Mouse (Mus musculus) neural tube, embryonic 13.5 days (tissue): ENCODE data around the gene Slc47a1. TPM values are rescaled to one million over a fixed set of nuclear protein-coding genes. Genes with fewer than 3 reads are reported as not detected.
"Not testable (repeated sequence)": the region's sequence is repeated elsewhere in the genome, so short reads cannot be mapped to it uniquely, and the experiment has no call there.

Experiments
- ATAC-seq: fragments of 200-750 bp; cut with Nextera tagmentation; 2 replicates; pipeline ENCODE4 v1.8.0; 2017; ENCODE audit warnings: low read depth, mild to moderate bottlenecking, moderate TSS enrichment, moderate library complexity
- H3K27ac ChIP-seq: fragments of 300-500 bp; sonication (generic); replicated peaks from 2 replicates; pipeline ENCODE4 v1.5.1; 2015; ENCODE audit warnings: moderate library complexity, mild to moderate bottlenecking, inconsistent platforms
- H3K27me3 ChIP-seq: fragments of 300-500 bp; sonication (generic); 2 replicates; pipeline ENCODE4 v1.6.1; 2015; ENCODE audit warnings: mild to moderate bottlenecking, inconsistent platforms
- H3K36me3 ChIP-seq: fragments of 300-500 bp; sonication (generic); 2 replicates; pipeline ENCODE4 v1.6.1; 2015; ENCODE audit warnings: mild to moderate bottlenecking, inconsistent platforms
- H3K4me1 ChIP-seq: fragments of 300-500 bp; sonication (generic); replicated peaks from 2 replicates; pipeline ENCODE4 v1.6.1; 2015; ENCODE audit warnings: inconsistent platforms
- H3K4me2 ChIP-seq: fragments of 300-500 bp; sonication (generic); 2 replicates; pipeline ENCODE4 v1.6.1; 2015; ENCODE audit warnings: inconsistent platforms, mild to moderate bottlenecking, moderate library complexity
- H3K4me3 ChIP-seq: fragments of 300-500 bp; sonication (generic); 2 replicates; pipeline ENCODE4 v1.5.1; 2015; ENCODE audit warnings: mild to moderate bottlenecking, inconsistent platforms
- H3K9ac ChIP-seq: fragments of 300-500 bp; sonication (generic); 2 replicates; pipeline ENCODE4 v1.6.1; 2015; ENCODE audit warnings: moderate library complexity, mild to moderate bottlenecking, inconsistent platforms
- H3K9me3 ChIP-seq: fragments of 300-500 bp; sonication (generic); 2 replicates; pipeline ENCODE4 v1.6.1; 2016; ENCODE audit warnings: inconsistent platforms
- WGBS: fragments of 180-500 bp; shearing (Covaris S2); methylation state at CpG from one replicate; pipeline ENCODE4 v1.1.7; 2015; 5-methylcytosine and 5-hydroxymethylcytosine counted together
- polyA plus RNA-seq: library from polyadenylated mRNA; unstranded; fragments of >200 nt; fragmentation: Nextera tagmentation; extraction: Ambion mirVana; gene quantifications from 2 replicates; pipeline ENCODE4 v1.2.1, GENCODE M21; 2015

Slc47a1 gene
- 0.22 TPM in 1 of 2 replicates, not detected in the other for polyA plus RNA-seq

DNA sequence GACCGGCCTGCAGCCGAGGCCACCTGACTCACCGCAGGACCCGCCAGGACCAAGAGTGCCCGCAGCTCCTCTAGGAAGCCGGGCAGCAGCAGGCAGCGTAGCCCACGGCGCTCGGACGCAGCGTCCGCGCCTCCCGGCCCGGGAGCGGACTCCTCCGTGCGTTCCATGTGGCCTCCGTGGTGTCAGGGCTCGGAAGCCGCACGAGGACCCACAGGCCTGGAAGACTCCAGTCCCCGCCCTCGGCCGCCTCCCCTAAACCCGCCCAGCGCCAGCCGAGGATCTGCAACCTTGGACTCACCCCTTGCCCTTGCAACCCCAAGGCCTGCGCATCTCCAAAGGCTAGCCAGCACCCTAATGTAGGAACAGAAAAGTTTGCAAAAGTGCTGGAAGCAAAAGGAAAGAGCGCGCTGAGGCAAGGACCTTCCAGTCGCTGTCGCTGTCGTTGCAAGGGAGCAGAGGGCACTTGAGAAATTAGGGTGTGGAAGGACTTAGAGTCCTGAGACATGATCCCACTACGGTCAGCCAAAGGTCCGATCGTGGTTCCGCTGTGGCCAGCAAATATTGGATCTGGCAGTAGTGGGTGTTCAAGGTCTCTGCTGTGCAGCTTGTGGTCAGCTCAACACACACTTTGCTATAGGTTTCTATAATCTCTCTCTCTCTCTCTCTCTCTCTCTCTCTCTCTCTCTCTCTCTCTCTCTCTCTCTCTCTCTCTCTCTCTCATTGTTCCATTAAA, at the start of gene Slc47a1:
Gene Slc47a1, minus strand, starts transcription at position 465 of the 733 bp plus-strand sequence.
- Histone ChIP-seq H3K36me3 (no peaks in the 10 kb centered on the region), H3K27ac (no peak within 1 kb of the TSS), H3K27me3 (peaks cover 44% of the 10 kb centered on the region), H3K4me2 (peak within 1 kb of the TSS; percentile 50), H3K9me3 (no peaks in the 10 kb centered on the region), H3K4me3 (peak within 1 kb of the TSS; percentile 10; the same call in 1 of the 2 replicates), H3K4me1 (peaks cover 7% of the 10 kb centered on the region), H3K9ac (no peak within 1 kb of the TSS)
- 16% methylated on average over 39 of the region's 39 CpGs for WGBS
- ATAC-seq = no peak

DNA sequence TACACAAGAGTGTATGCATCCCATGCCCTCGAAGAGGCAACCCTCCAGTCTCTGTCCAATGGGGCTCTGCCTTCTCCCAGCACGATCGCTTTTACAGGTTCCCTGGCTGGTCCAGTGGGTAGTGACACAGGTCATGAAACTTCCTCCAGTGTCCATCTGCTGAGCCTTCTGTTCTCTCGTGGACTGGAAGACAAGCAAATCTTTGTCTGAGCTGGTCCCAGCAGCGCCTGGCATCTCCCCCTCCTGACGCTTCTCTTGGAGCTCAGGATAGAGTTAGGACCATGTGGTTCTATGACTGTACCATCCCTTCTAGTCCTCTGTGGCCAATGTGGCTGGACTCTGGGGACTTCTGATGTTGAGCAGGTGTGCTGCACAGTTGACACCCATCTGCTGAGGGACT, 41.1 kb upstream of the Slc47a1 start:
- H3K9me3 ChIP-seq = no peaks in the 10 kb centered on the region
- no peaks in the 10 kb centered on the region for H3K4me1 ChIP-seq
- no peak overlapping the region for H3K9ac ChIP-seq
- no peak overlapping the region for H3K4me3 ChIP-seq
- no peaks in the 10 kb centered on the region for H3K36me3 ChIP-seq
- H3K27me3 ChIP-seq = no peaks in the 10 kb centered on the region
- H3K4me2 ChIP-seq = no peak overlapping the region
- 81% methylated on average over 6 of the region's 6 CpGs for WGBS
- no peak overlapping the region for H3K27ac ChIP-seq
- ATAC-seq = no peak

DNA sequence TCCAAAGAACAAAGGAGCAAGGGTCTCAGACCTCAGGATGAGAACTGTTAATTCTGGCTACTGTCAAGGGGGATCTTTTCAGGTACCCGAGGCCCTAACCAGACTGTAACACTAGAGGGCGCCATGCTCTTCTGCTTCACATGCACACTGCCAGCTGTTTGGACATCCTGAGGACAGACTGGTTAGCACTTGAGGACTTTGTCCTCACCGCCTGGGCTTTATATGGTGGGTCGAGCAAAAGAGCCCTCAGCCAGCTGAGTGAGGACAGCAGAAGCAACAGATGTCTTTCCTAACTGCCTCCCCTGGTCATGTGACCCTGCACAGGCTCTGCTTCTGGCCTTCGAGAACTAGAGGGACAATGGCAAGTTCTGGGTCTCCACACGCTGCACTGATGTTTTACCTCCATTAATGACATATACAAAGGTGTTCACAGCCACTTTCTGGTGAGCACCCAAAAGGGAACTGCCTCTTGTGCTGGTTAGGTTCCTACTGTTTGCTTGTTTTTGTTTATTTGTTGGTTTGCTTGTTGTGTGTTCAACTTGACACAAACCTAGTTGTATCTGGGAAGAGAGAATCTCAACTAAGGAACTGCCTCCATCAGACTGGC, 39.9 kb upstream of the Slc47a1 start:
- Histone ChIP-seq H3K9me3 (no peaks in the 10 kb centered on the region), H3K27me3 (no peaks in the 10 kb centered on the region), H3K4me3 (no peak overlapping the region), H3K4me2 (no peak overlapping the region), H3K36me3 (no peaks in the 10 kb centered on the region), H3K9ac (no peak overlapping the region), H3K27ac (no peak overlapping the region), H3K4me1 (no peaks in the 10 kb centered on the region)
- peak; percentile 81 for ATAC-seq
- WGBS = 24% methylated on average over 6 of the region's 6 CpGs

DNA sequence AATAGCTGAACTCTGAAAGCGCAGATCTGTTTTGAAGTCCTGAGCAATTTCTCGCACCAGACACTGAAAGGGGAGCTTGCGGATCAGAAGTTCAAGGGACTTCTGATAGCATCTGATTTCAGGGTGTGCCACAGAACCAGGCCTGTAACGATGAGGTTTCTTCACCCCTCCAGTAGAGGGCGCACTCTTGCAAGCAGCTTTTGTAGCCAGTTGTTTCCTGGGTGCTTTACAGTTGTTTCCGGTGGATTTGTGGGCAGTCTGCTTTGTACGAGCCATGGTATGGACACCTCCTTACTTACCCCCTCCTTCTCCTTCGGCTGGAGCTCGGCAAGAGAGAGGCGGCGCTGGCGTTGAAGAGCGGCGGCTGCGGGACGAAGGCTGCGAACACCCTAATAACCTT, 38.4 kb upstream of the Slc47a1 start:
- H3K27me3 ChIP-seq, H3K9me3 ChIP-seq, H3K27ac ChIP-seq, H3K9ac ChIP-seq, H3K4me2 ChIP-seq, H3K4me3 ChIP-seq, H3K36me3 ChIP-seq, ATAC-seq, H3K4me1 ChIP-seq: not testable (repeated sequence)
- WGBS = 88% methylated on average over 17 of the region's 17 CpGs

DNA sequence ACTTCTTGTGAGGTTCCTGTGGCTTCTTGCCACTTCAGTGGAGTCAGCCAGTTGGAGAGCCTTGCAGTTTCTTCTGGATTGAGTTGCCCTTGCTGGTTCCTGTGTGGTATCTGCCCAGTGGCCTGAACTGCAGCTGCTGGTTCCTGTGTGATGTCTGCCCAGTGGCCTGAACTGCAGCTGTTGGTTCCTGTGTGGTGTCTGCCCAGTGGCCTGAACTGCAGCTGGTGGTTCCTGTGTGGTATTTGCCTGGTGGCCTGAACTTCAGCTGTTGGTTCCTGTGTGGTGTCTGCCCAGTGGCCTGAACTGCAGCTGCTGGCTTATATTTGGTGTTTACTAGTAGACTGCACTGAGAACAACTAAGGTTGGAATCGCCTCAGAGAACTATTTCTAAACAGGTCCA, 37.3 kb upstream of the Slc47a1 start:
- Histone ChIP-seq H3K27me3 (no peaks in the 10 kb centered on the region), H3K4me1 (no peaks in the 10 kb centered on the region; the same call in 1 of the 2 replicates), H3K36me3 (no peaks in the 10 kb centered on the region), H3K9me3 (no peaks in the 10 kb centered on the region), H3K9ac (no peak overlapping the region), H3K27ac (no peak overlapping the region), H3K4me2 (no peak overlapping the region), H3K4me3 (no peak overlapping the region)
- WGBS = 89% methylated on average over 1 of the region's 1 CpGs
- ATAC-seq = no peak

DNA sequence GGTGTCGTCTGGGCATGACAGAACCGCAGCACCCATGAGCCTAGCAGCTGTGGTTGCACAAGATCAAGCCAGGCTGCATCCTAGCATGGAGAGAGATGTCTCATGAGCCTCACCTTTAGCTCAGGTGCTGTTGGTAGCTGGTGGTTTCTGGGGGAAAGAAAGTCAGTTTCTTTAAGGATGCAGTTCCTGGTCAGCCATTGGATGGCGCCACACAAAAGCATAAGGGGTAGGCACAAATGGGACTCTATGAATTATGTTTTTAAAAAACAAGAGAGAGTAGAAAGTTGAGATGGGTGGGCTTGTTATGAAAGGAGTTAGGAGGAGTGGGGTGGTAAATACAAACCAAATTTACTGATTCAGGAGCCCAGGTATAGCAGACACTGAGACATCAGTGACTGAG, 36.4 kb upstream of the Slc47a1 start:
- H3K4me1 ChIP-seq = no peaks in the 10 kb centered on the region; the same call in 1 of the 2 replicates
- no peak overlapping the region for H3K9ac ChIP-seq
- H3K36me3 ChIP-seq = no peaks in the 10 kb centered on the region
- no peaks in the 10 kb centered on the region for H3K9me3 ChIP-seq
- ATAC-seq = no peak
- H3K27ac ChIP-seq = no peak overlapping the region
- H3K4me3 ChIP-seq = no peak overlapping the region
- no peaks in the 10 kb centered on the region for H3K27me3 ChIP-seq
- H3K4me2 ChIP-seq = no peak overlapping the region
- WGBS = 84% methylated on average over 3 of the region's 3 CpGs

DNA sequence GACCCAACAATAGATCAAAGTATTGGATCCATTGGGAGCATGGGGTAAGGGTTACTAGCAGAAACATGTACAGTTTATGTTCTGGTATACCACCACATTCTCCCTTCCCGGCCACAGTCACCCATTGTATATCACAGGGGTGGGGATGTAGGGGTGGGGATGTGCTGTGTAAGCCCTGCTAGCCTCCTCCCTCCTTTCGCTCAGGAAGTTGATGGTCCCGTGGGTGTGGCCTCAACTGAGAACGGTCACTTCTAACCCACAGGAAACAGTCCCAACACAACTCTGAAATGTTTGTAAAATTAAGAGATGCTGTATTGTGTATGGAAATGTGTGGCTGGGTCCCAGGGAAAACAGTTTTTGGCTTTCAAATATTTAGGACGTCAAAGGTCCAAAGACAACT, 35.3 kb upstream of the Slc47a1 start:
- Histone ChIP-seq H3K27me3 (no peaks in the 10 kb centered on the region), H3K4me2 (no peak overlapping the region), H3K4me1 (no peaks in the 10 kb centered on the region; the same call in 1 of the 2 replicates), H3K9me3 (no peaks in the 10 kb centered on the region), H3K36me3 (no peaks in the 10 kb centered on the region), H3K4me3 (no peak overlapping the region), H3K27ac (no peak overlapping the region), H3K9ac (no peak overlapping the region)
- ATAC-seq = no peak
- WGBS = 76% methylated on average over 5 of the region's 5 CpGs

DNA sequence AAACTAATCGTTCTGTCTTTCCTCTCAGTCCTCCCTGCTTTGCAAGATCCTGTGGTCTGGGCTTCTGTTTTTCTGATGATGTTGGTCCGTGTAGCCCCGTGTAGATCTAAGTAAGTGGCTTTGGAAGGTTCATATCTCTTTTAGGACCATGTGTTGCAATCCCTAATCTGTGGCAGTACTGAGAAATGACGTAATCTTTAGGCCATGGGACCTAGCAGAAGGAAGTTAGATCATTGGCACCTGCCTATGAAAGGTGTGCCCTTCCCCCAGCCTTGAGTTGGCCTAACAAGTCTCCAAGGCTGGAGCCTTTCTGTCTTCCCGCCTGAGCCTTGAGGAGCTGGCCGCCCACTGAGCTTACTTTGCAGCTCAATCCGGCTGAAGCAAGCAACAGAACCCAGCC, 33.7 kb upstream of the Slc47a1 start:
- Histone ChIP-seq H3K4me3 (no peak overlapping the region), H3K4me1 (no peaks in the 10 kb centered on the region; the same call in 1 of the 2 replicates), H3K9ac (no peak overlapping the region), H3K27ac (no peak overlapping the region), H3K36me3 (no peaks in the 10 kb centered on the region), H3K27me3 (no peaks in the 10 kb centered on the region), H3K4me2 (no peak overlapping the region), H3K9me3 (no peaks in the 10 kb centered on the region)
- ATAC-seq = no peak
- WGBS = 57% methylated on average over 7 of the region's 7 CpGs

DNA sequence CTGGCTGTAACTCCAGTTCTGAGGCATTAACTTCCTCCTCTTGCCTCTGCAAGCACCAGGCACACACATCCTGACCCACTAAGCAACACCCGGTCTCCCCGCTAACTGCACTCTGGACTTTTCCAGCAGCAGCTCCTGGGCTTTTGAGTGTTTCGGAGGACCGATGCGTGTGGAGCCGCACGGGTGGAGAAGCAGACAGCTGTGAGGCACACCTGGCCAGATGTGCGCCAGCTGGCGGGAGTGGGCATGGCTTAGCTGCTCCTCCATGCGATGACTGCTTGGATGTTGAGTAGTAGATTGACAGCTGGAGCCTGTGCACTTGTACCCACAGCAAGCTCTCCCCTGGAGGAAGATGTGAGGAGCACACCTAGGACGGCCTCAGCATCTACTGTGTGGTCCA, 33.1 kb upstream of the Slc47a1 start:
- ATAC-seq = no peak
- H3K4me1 ChIP-seq = no peaks in the 10 kb centered on the region; the same call in 1 of the 2 replicates
- H3K27me3 ChIP-seq = no peaks in the 10 kb centered on the region
- WGBS = 86% methylated on average over 11 of the region's 11 CpGs
- no peak overlapping the region for H3K4me3 ChIP-seq
- no peak overlapping the region for H3K27ac ChIP-seq
- no peak overlapping the region for H3K4me2 ChIP-seq
- H3K9me3 ChIP-seq = no peaks in the 10 kb centered on the region
- no peaks in the 10 kb centered on the region for H3K36me3 ChIP-seq
- H3K9ac ChIP-seq = peak overlapping the region; percentile 31; the same call in 1 of the 2 replicates

DNA sequence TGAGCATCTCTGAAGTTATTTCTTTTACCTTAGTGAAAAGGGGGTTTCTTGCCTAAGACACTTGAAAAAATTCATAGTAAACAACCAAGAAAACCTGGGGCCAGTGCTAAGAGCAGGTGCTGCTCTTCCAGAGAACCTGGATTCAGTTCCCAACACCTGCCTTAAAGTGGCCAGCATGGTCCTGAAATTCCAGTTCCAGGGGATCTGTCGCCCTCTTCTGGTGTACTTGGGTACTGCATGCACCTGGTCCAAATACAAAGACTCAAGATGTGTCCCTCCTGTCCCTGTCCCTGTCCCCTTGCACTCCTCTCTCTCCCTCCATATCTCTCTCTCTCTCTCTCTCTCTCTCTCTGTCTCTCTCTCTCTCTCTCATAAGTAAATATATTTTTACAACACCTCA, 32.0 kb upstream of the Slc47a1 start:
- no peak overlapping the region for H3K27ac ChIP-seq
- 0% methylated on average over 1 of the region's 1 CpGs for WGBS

DNA sequence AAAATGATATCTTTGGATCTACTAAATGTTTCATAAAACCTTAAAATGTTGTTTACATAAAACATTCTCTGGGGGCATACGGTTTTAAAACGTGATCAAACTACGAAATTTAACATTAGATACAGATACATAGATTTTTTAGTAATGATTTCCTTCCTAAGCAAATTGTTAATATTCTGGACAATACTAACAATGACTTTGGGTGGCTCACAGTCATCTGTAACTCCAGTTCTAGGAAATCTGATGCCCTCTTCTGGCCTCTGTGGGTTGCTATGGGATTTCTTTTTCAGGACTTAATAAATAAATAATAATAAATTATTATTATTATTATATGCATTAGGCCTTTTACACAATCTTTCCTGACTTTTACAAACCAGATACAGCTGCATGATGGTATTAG, 30.9 kb upstream of the Slc47a1 start:
- Histone ChIP-seq H3K36me3 (no peaks in the 10 kb centered on the region), H3K27ac (no peak overlapping the region), H3K4me2 (peak overlapping the region; percentile 57), H3K27me3 (no peaks in the 10 kb centered on the region), H3K4me3 (peak overlapping the region; percentile 67), H3K9ac (peak overlapping the region; percentile 86), H3K4me1 (no peaks in the 10 kb centered on the region; the same call in 1 of the 2 replicates), H3K9me3 (no peaks in the 10 kb centered on the region)
- 22% methylated on average over 3 of the region's 3 CpGs for WGBS
- no peak for ATAC-seq

More for the DNA sequence above, 32.0 kb upstream of the Slc47a1 start:
- Histone ChIP-seq H3K36me3 (no peaks in the 10 kb centered on the region), H3K4me1 (no peaks in the 10 kb centered on the region; the same call in 1 of the 2 replicates), H3K4me2 (no peak overlapping the region), H3K9me3 (no peaks in the 10 kb centered on the region), H3K4me3 (no peak overlapping the region), H3K27me3 (no peaks in the 10 kb centered on the region), H3K9ac (no peak overlapping the region)
- no peak for ATAC-seq

DNA sequence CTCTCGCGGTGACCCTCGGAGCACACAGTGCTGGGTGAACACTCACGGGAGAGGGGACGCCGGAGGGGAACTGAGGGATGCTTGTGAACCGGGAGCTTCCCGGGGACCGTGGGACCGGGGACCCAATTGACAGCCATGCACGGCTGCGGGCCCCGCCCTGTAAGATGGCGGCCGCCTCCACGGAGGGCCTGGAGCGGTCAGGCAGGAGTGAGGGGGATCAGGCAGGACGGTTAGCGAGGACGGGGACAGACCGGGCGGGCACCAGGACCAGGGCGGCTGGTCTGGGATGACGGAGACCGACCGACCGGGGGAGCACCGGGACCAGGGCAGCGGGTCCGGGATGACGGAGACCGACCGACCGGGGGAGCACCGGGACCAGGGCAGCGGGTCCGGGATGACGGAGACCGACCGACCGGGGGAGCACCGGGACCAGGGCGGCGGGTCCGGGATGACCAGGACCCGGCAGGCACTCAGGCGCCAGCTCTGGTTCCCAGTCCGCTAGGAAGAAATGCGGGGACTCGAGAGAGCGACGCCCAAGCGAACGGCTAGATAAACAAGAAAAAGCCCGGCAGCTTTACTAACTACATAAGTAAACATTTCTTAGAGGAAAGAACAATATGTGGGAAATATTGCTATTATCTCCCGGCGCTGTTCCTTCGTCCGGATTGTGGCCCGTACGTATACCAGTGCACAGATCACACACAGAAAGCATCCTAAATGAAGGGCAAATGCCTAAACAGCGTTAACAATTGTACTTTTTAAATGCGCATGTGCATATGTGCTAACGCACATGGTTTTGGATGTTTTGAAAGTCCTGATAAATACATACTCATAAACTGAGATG, 30.3 kb upstream of the Slc47a1 start:
- peak; percentile 96 for ATAC-seq
- Histone ChIP-seq H3K27me3 (no peaks in the 10 kb centered on the region), H3K9ac (peak overlapping the region; percentile 86), H3K4me3 (peak overlapping the region; percentile 67), H3K9me3 (no peaks in the 10 kb centered on the region), H3K4me2 (peak overlapping the region; percentile 57), H3K27ac (peak overlapping the region; percentile 99), H3K4me1 (no peaks in the 10 kb centered on the region; the same call in 1 of the 2 replicates), H3K36me3 (no peaks in the 10 kb centered on the region)
- under 1% methylated on average over 59 of the region's 64 CpGs for WGBS
